Mouse (Mus musculus): Measurements from ENCODE around the gene Camkk2.

- TF ChIP-seq EP300 (IDR thresholded peaks at IDR 0.05) (no peak), CTCF (IDR thresholded peaks at IDR 0.05) (no peak)
Measured at GRCm38 (mm10) chr5:122783726-122784406, 4.7 kb upstream of the Camkk2 start.
